Mouse (Mus musculus) C2C12 (cell line): ENCODE data around the gene Gpr12. TPM values are rescaled to one million over a fixed set of nuclear protein-coding genes. Genes with fewer than 3 reads are reported as not detected.
"Not testable (repeated sequence)": the region's sequence is repeated elsewhere in the genome, so short reads cannot be mapped to it uniquely, and the experiment has no call there.

Experiments
- H3K27me3 ChIP-seq: one replicate; pipeline ENCODE4 v1.6.1; 2011; ENCODE audit not compliant: control insufficient read depth, insufficient read depth, insufficient read length
- H3K36me3 ChIP-seq: one replicate; pipeline ENCODE4 v1.6.1; 2011; ENCODE audit not compliant: control insufficient read depth, insufficient read depth
- H3K4me3 ChIP-seq: one replicate; pipeline ENCODE4 v1.5.1; 2011; ENCODE audit warnings: mild to moderate bottlenecking, control low read depth; ENCODE audit not compliant: poor library complexity, insufficient read depth, severe bottlenecking
- H3K79me2 ChIP-seq: one replicate; pipeline ENCODE4 v1.6.1; 2011; ENCODE audit not compliant: control insufficient read depth, insufficient read depth
- H3K79me3 ChIP-seq: one replicate; pipeline ENCODE4 v1.6.1; 2011; ENCODE audit warnings: low read depth, control low read depth
- H3ac ChIP-seq: one replicate; pipeline ENCODE3; 2011; ENCODE audit warnings: low read depth; ENCODE audit not compliant: control insufficient read depth, insufficient read length
- CEBPB ChIP-seq: IDR thresholded peaks from one replicate; pipeline ENCODE4 v1.6.1; 2011; ENCODE audit warnings: low read depth, mild to moderate bottlenecking, control low read depth, moderate library complexity
- CTCF ChIP-seq: IDR thresholded peaks from one replicate; pipeline ENCODE4 v1.5.1; 2011; ENCODE audit not compliant: control insufficient read depth, insufficient read depth, insufficient read length
- FOSL1 ChIP-seq: IDR thresholded peaks from one replicate; pipeline ENCODE4 v1.8.0; 2011; ENCODE audit warnings: mild to moderate bottlenecking, low read length; ENCODE audit not compliant: poor library complexity, insufficient read depth, severe bottlenecking
- MAX ChIP-seq: IDR thresholded peaks from one replicate; pipeline ENCODE4 v1.6.1; 2011; ENCODE audit warnings: mild to moderate bottlenecking, control low read depth
- MYOD1 ChIP-seq: IDR thresholded peaks from one replicate; pipeline ENCODE4 v1.6.1; 2011; ENCODE audit warnings: low read depth; ENCODE audit not compliant: control insufficient read depth, insufficient read length
- MYOG ChIP-seq: IDR thresholded peaks from one replicate; pipeline ENCODE4 v1.6.1; 2011; ENCODE audit not compliant: control insufficient read depth, insufficient read length; ENCODE audit errors: extremely low read depth
- USF1 ChIP-seq: IDR thresholded peaks from one replicate; pipeline ENCODE4 v1.6.1; 2011; ENCODE audit warnings: low read depth, mild to moderate bottlenecking, control low read depth, moderate library complexity
- polyA plus RNA-seq: library from polyadenylated mRNA; unstranded; fragments of >200 nt; fragmentation: generic; extraction: Trizol; gene quantifications from one replicate; pipeline ENCODE4 v1.2.1, GENCODE M21; 2012; ENCODE audit warnings: missing spikeins

Gpr12 gene
- polyA plus RNA-seq, 1 experiment: not detected

- H3K36me3 ChIP-seq: no peaks in the 10 kb centered on the region
- TF ChIP-seq FOSL1: no peak
- TF ChIP-seq MYOG: no peak
- no peak for TF ChIP-seq USF1
- no peak for TF ChIP-seq CEBPB
- TF ChIP-seq CTCF: no peak
- no peak for TF ChIP-seq MYOD1
- no peak for TF ChIP-seq MAX
- no peaks in the 10 kb centered on the region for H3K79me3 ChIP-seq
- H3K79me2 ChIP-seq: no peaks in the 10 kb centered on the region
- peaks cover 33% of the 10 kb centered on the region for H3K27me3 ChIP-seq
- no peak overlapping the region for H3ac ChIP-seq
- H3K4me3 ChIP-seq: no peak overlapping the region
Measured at GRCm38 (mm10) chr5:146584156-146584477, 922 bp downstream of the Gpr12 start.

GRCm38 (mm10) chr5:146576668-146577067, 8.4 kb downstream of the Gpr12 start:
- TF ChIP-seq FOSL1 (no peak), CTCF (no peak), USF1 (no peak), MYOG (no peak), CEBPB (no peak), MAX (no peak), MYOD1 (no peak)
- no peaks in the 10 kb centered on the region for H3K79me3 ChIP-seq

GRCm38 (mm10) chr5:146572735-146573042, 12.3 kb downstream of the Gpr12 start:
- not testable (repeated sequence) for H3K36me3 ChIP-seq, H3ac ChIP-seq, H3K4me3 ChIP-seq, H3K79me3 ChIP-seq, H3K79me2 ChIP-seq, H3K27me3 ChIP-seq

More at GRCm38 (mm10) chr5:146576668-146577067, 8.4 kb downstream of the Gpr12 start:
- Histone ChIP-seq H3K27me3 (no peaks in the 10 kb centered on the region), H3K36me3 (no peaks in the 10 kb centered on the region), H3ac (no peak overlapping the region), H3K4me3 (no peak overlapping the region), H3K79me2 (no peaks in the 10 kb centered on the region)

GRCm38 (mm10) chr5:146571830-146572734, 13.0 kb downstream of the Gpr12 start:
- H3ac ChIP-seq, H3K79me3 ChIP-seq, H3K79me2 ChIP-seq, H3K4me3 ChIP-seq, H3K27me3 ChIP-seq, H3K36me3 ChIP-seq: not testable (repeated sequence)

- H3ac ChIP-seq, H3K4me3 ChIP-seq, H3K79me2 ChIP-seq, H3K27me3 ChIP-seq, H3K36me3 ChIP-seq, H3K79me3 ChIP-seq: not testable (repeated sequence)
Measured at GRCm38 (mm10) chr5:146570179-146570578, 14.9 kb downstream of the Gpr12 start.

GRCm38 (mm10) chr5:146567054-146567453, 18.0 kb downstream of the Gpr12 start:
- H3K79me2 ChIP-seq: no peaks in the 10 kb centered on the region
- no peaks in the 10 kb centered on the region for H3K79me3 ChIP-seq
- TF ChIP-seq CTCF (no peak), CEBPB (no peak), FOSL1 (no peak)
- no peak overlapping the region for H3K4me3 ChIP-seq
- no peak overlapping the region for H3ac ChIP-seq
- H3K27me3 ChIP-seq: no peaks in the 10 kb centered on the region
- no peaks in the 10 kb centered on the region for H3K36me3 ChIP-seq

GRCm38 (mm10) chr5:146564259-146564658, 20.8 kb downstream of the Gpr12 start:
- Histone ChIP-seq H3ac (no peak overlapping the region), H3K4me3 (no peak overlapping the region), H3K79me2 (no peaks in the 10 kb centered on the region), H3K79me3 (no peaks in the 10 kb centered on the region), H3K36me3 (no peaks in the 10 kb centered on the region), H3K27me3 (no peaks in the 10 kb centered on the region)
- TF ChIP-seq MAX: no peak
- no peak for TF ChIP-seq MYOG
- TF ChIP-seq CEBPB: no peak
- TF ChIP-seq FOSL1: no peak
- no peak for TF ChIP-seq USF1
- TF ChIP-seq MYOD1: no peak
- TF ChIP-seq CTCF: no peak

- H3K79me2 ChIP-seq, H3K36me3 ChIP-seq, H3K79me3 ChIP-seq, H3ac ChIP-seq, H3K27me3 ChIP-seq, H3K4me3 ChIP-seq: not testable (repeated sequence)
Measured at GRCm38 (mm10) chr5:146555836-146556235, 29.2 kb downstream of the Gpr12 start, which contains the start of gene Gm3415. TSS of gene Gm3415 (plus strand) at chr5:146556136.

- not testable (repeated sequence) for H3K4me3 ChIP-seq, H3K27me3 ChIP-seq, H3K79me2 ChIP-seq, H3K79me3 ChIP-seq, H3ac ChIP-seq, H3K36me3 ChIP-seq
Measured at GRCm38 (mm10) chr5:146537347-146537746, 47.7 kb downstream of the Gpr12 start, which contains the start of gene Gm3409. TSS of gene Gm3409 (plus strand) at chr5:146537647.
